8 mouse cellular contexts compared by ENCODE assay signal in the genomic region with DNA sequence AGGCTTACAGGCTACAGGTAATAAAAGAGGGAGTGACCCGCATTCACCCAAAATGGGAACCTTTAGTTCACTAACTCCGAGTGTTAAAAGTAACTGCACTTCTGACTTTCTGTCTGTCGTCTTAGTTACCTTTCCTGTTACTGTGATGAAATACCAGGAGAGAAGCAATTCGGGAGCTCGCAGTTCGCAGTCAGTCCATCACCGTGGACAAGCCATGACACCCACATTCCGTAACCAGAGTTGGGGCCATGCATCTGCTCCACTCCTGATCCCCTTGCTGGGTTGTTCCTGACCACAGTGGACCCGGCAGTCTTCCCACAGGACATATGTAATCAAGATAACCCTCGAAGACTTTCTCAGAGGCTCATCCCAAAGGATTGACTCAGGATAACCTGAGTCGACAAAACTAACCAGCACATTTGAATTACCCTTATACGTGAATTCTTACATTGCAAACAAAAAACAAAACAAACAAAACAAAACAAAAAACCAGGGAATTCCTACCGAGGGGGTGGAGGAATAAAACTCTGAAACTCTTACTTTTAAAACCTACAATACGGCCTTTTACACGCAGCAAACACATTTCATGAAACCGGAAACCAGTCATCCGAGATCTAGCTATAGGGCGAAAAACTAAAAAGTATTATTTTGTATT. TPM values are rescaled to one million over a fixed set of nuclear protein-coding genes. Genes with fewer than 3 reads are reported as not detected.
A peak's percentile ranks its signal among the peaks of the same experiment; 100 is the strongest.
DNase-seq lines count a peak whose midpoint lies in the region; ATAC-seq lines count a peak whose summit lies in the region.

No protein-coding gene starts in this region.

- WGBS in forebrain, embryonic 13.5 days = 48% methylated on average over 18 of the region's 18 CpGs
- 29% methylated on average over 18 of the region's 18 CpGs for WGBS in limb, embryonic 13.5 days
- WGBS in neural tube, embryonic 13.5 days = 42% methylated on average over 18 of the region's 18 CpGs

- peak overlapping the region; percentile 90 for H3K27ac ChIP-seq in forebrain, embryonic 13.5 days
- H3K27ac ChIP-seq in limb, embryonic 13.5 days = peak overlapping the region; percentile 96
- H3K27ac ChIP-seq in neural tube, embryonic 13.5 days (replicated peaks) = peak overlapping the region; percentile 92

- H3K4me1 ChIP-seq in forebrain, embryonic 13.5 days = peaks cover 11% of the 10 kb centered on the region
- H3K4me1 ChIP-seq in limb, embryonic 13.5 days = peaks cover 9% of the 10 kb centered on the region
- peaks cover 12% of the 10 kb centered on the region for H3K4me1 ChIP-seq in neural tube, embryonic 13.5 days (replicated peaks)

- H3K9me3 ChIP-seq in forebrain, embryonic 13.5 days (replicated peaks) = no peaks in the 10 kb centered on the region
- no peaks in the 10 kb centered on the region for H3K9me3 ChIP-seq in limb, embryonic 13.5 days
- no peaks in the 10 kb centered on the region for H3K9me3 ChIP-seq in neural tube, embryonic 13.5 days

- no peaks in the 10 kb centered on the region for H3K27me3 ChIP-seq in forebrain, embryonic 13.5 days
- no peaks in the 10 kb centered on the region for H3K27me3 ChIP-seq in limb, embryonic 13.5 days
- no peaks in the 10 kb centered on the region for H3K27me3 ChIP-seq in neural tube, embryonic 13.5 days

- peak overlapping the region; percentile 60 for H3K4me3 ChIP-seq in forebrain, embryonic 13.5 days
- H3K4me3 ChIP-seq in limb, embryonic 13.5 days = peak overlapping the region; percentile 59
- H3K4me3 ChIP-seq in neural tube, embryonic 13.5 days = peak overlapping the region; percentile 59

- H3K4me2 ChIP-seq in forebrain, embryonic 13.5 days = peak overlapping the region; percentile 65
- H3K4me2 ChIP-seq in limb, embryonic 13.5 days (replicated peaks) = peak overlapping the region; percentile 66
- H3K4me2 ChIP-seq in neural tube, embryonic 13.5 days = peak overlapping the region; percentile 62

- H3K9ac ChIP-seq in forebrain, embryonic 13.5 days = peak overlapping the region; percentile 79
- peak overlapping the region; percentile 75 for H3K9ac ChIP-seq in limb, embryonic 13.5 days
- H3K9ac ChIP-seq in neural tube, embryonic 13.5 days = peak overlapping the region; percentile 83

- no peak for ATAC-seq in forebrain, embryonic 13.5 days
- no peak for ATAC-seq in limb, embryonic 13.5 days (ENCODE audit: low FRiP score, low read depth)
- no peak; the same call in 1 of the 2 replicates for ATAC-seq in neural tube, embryonic 13.5 days (ENCODE audit: low read depth)

- H3K36me3 ChIP-seq in forebrain, embryonic 13.5 days (ENCODE audit: poor library complexity, severe bottlenecking) = no peaks in the 10 kb centered on the region
- no peaks in the 10 kb centered on the region for H3K36me3 ChIP-seq in limb, embryonic 13.5 days
- H3K36me3 ChIP-seq in neural tube, embryonic 13.5 days = no peaks in the 10 kb centered on the region

- DNase-seq in adrenal gland, postnatal 10 days = peak; percentile 28
- no peak for DNase-seq in adrenal gland, postnatal 36 days
- DNase-seq in 3T3-L1 (ENCODE audit: low read depth, low spot score) = peak; percentile 39
- DNase-seq in frontal cortex, postnatal 14 days (ENCODE audit: low spot score in 2 of 2) = no peak
- DNase-seq in thymus, postnatal 0 days (ENCODE audit: low spot score) = no peak

RNA-seq across cellular contexts. Expression of a gene that starts 12.5 kb away (rescaled TPM):
- total RNA-seq in adrenal gland, postnatal 10 days (2021) = 10 to 100 TPM; 45.3 to 46.7 TPM
- total RNA-seq in adrenal gland, postnatal 36 days (2021) = 10 to 100 TPM; 40.8 to 43.6 TPM
- polyA plus RNA-seq in forebrain, embryonic 13.5 days (2015; fragmentation: Nextera tagmentation; extraction: Ambion mirVana) = 481 and 506 TPM in 2 replicates
- 376 and 389 TPM in 2 replicates for polyA plus RNA-seq in limb, embryonic 13.5 days (2015; fragmentation: Nextera tagmentation; extraction: Ambion mirVana)
- polyA plus RNA-seq in neural tube, embryonic 13.5 days (2015; fragmentation: Nextera tagmentation; extraction: Ambion mirVana) = 165 and 181 TPM in 2 replicates
- 427 and 439 TPM in 2 replicates for polyA plus RNA-seq in thymus, postnatal 0 days (2015; fragmentation: Nextera tagmentation; extraction: Ambion mirVana)

RNA-seq across cellular contexts. Expression of a gene that starts 13.7 kb away (rescaled TPM):
- 1 to 10 TPM; 1.8 to 2.9 TPM for total RNA-seq in adrenal gland, postnatal 10 days (2021)
- 1 to 10 TPM; 2.3 to 4.7 TPM for total RNA-seq in adrenal gland, postnatal 36 days (2021)
- 2.6 and 2.8 TPM in 2 replicates for polyA plus RNA-seq in forebrain, embryonic 13.5 days (2015; fragmentation: Nextera tagmentation; extraction: Ambion mirVana)
- polyA plus RNA-seq in limb, embryonic 13.5 days (2015; fragmentation: Nextera tagmentation; extraction: Ambion mirVana) = 1.9 and 2.3 TPM in 2 replicates
- polyA plus RNA-seq in neural tube, embryonic 13.5 days (2015; fragmentation: Nextera tagmentation; extraction: Ambion mirVana) = 6.6 TPM in 2 replicates
- polyA plus RNA-seq in thymus, postnatal 0 days (2015; fragmentation: Nextera tagmentation; extraction: Ambion mirVana) = 2.2 and 2.8 TPM in 2 replicates

Comparison
In these comparisons a context has a peak if more than half of its experiments do, and no peak if none do; other contexts are left out.
1. DNase-seq: peak in adrenal gland, postnatal 10 days (single experiment) and 3T3-L1 (single experiment); none in adrenal gland, postnatal 36 days (0 of 2), frontal cortex, postnatal 14 days (0 of 2) and thymus, postnatal 0 days (single experiment).
2. Peak in every context shown above with its lines, with median percentiles within 50 percentile points of each other: H3K27ac ChIP-seq, H3K4me2 ChIP-seq, H3K4me3 ChIP-seq and H3K9ac ChIP-seq.